Mouse (Mus musculus): ENCODE data around the gene Eif4g1. TPM values are rescaled to one million over a fixed set of nuclear protein-coding genes. Genes with fewer than 3 reads are reported as not detected.

Eif4g1 gene
- polyA plus RNA-seq, 1 experiment from 2014 or later = 226 TPM

GRCm38 (mm10) chr16:20725750-20726149, 57.6 kb downstream of the Eif4g1 start:
- Histone ChIP-seq H3K27ac (no peak overlapping the region), H3K36me3 (peaks cover 17% of the 10 kb centered on the region), H3K27me3 (ENCODE audit: insufficient read depth, poor library complexity, severe bottlenecking) (peaks cover 18% of the 10 kb centered on the region), H3K4me3 (no peak overlapping the region), H3K4me1 (peaks cover 8% of the 10 kb centered on the region; the same call in 1 of the 2 replicates), H3K9me3 (no peaks in the 10 kb centered on the region)
- WGBS = 72% methylated on average over 4 of the region's 4 CpGs
- no peak for DNase-seq (ENCODE audit: low spot score)

DNA sequence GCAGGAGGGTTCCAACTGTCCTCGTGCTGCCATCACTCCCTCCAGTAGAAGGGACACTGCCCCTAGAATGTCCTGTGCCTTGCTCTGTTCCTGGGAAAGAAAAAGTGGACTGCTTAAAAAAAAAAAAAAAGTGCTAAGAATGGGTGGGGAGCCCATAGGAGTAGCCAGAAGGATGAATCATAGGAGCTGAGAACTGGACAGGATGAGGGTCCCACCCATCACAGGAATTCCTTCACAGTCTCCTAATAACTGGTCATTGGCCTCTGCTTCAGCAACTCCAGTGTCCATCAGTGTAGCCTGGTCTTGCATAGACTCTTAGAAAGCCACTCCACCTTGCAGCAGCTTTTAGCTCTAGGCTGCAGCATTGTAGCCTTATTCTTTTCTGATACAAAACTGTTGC, 58.3 kb downstream of the Eif4g1 start:
- no peak overlapping the region for H3K4me3 ChIP-seq
- H3K4me1 ChIP-seq = peaks cover 8% of the 10 kb centered on the region; the same call in 1 of the 2 replicates
- no peak for DNase-seq (ENCODE audit: low spot score)
- peaks cover 11% of the 10 kb centered on the region for H3K36me3 ChIP-seq
- H3K27me3 ChIP-seq (ENCODE audit: insufficient read depth, poor library complexity, severe bottlenecking) = peaks cover 20% of the 10 kb centered on the region
- no peaks in the 10 kb centered on the region for H3K9me3 ChIP-seq
- 67% methylated on average over 1 of the region's 1 CpGs for WGBS
- no peak overlapping the region for H3K27ac ChIP-seq

DNA sequence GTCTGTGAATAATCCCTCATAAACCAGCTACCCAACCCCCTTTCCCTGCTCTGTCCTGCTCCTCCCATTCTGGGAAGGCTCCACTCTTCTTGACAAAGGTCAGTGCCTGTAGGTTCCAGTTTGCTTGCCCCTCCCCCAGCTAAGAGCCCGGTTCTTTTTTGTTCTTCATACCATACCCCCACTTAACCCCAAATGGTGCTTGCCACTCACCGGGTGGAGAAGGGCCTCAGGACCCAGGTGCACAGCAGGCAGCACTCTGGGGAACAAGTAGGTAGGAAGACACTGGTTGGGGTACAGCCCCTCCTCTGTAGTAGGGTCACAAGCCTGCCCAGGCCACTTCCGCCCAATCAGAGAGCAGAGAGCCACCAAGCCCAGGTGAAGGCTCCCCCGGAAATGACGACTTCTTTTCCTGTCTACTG, 62.2 kb downstream of the Eif4g1 start:
- WGBS = 25% methylated on average over 5 of the region's 5 CpGs
- H3K9me3 ChIP-seq = no peaks in the 10 kb centered on the region
- peaks cover 56% of the 10 kb centered on the region for H3K27me3 ChIP-seq (ENCODE audit: insufficient read depth, poor library complexity, severe bottlenecking)
- no peak overlapping the region for H3K4me3 ChIP-seq
- peaks cover 37% of the 10 kb centered on the region for H3K4me1 ChIP-seq
- H3K27ac ChIP-seq = no peak overlapping the region
- no peak for DNase-seq (ENCODE audit: low spot score)
- H3K36me3 ChIP-seq = no peaks in the 10 kb centered on the region

DNA sequence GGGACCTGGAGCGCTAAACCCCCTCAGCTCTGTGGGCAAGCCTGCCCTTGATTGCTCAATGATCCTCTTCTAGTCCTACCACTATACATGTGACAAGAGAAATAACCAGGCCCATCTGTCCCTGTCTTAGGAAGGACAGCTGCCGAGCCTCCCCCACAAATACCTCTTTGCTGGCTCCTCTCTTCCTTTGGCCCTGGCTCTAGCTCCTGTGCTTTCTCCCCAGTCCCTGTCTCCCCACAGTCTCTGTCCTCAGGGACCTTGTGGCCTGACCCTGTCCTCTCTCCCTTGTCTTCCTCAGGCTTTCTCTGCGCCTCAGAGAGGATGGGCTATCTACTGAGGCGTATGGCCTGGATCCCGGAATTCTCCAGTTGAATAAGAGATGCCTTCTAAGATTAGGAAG, 63.6 kb downstream of the Eif4g1 start:
- no peaks in the 10 kb centered on the region for H3K9me3 ChIP-seq
- DNase-seq (ENCODE audit: low spot score) = no peak
- peaks cover 63% of the 10 kb centered on the region for H3K27me3 ChIP-seq (ENCODE audit: insufficient read depth, poor library complexity, severe bottlenecking)
- peaks cover 37% of the 10 kb centered on the region for H3K4me1 ChIP-seq
- H3K36me3 ChIP-seq = no peaks in the 10 kb centered on the region
- H3K4me3 ChIP-seq = no peak overlapping the region
- WGBS = 58% methylated on average over 5 of the region's 5 CpGs
- no peak overlapping the region for H3K27ac ChIP-seq

DNA sequence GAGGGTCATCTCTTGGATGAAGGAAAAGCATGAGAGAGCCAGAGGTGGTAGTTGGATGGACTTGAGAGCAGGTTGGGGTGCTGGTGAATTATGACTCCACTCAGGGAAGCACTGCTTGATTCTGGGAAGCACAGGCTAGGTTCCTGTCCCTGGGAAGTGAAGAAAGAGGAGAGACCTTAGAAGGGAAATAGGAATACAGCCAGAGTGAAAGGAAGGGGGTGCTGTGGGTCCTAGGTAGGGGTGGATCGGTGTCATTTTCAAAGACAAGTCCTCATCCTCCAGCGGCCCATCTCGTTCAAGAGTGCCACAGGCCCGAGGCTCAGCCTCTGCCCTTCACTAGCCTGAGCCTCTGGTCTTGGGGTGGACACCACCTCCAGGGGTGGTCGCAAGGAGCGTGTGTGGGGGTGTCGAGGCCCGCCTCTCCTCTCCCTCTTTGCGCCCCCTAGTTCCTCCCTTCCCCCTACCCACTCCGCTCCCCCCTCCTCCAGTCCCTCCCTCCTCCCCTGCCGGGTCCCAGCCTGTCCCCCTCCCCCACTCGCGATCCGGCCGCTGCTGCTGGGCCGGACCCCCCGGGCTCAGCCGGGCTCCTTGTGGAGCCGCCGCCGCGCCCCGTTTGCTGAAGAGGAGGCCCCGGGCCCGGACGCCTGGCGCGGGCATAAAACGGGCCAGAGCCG, 64.3 kb downstream of the Eif4g1 start:
- Histone ChIP-seq H3K9me3 (no peaks in the 10 kb centered on the region), H3K4me3 (peak overlapping the region; percentile 69), H3K27ac (peak overlapping the region; percentile 81), H3K4me1 (peaks cover 37% of the 10 kb centered on the region), H3K36me3 (no peaks in the 10 kb centered on the region), H3K27me3 (ENCODE audit: insufficient read depth, poor library complexity, severe bottlenecking) (peaks cover 70% of the 10 kb centered on the region)
- no peak for DNase-seq (ENCODE audit: low spot score)
- 1% methylated on average over 30 of the region's 30 CpGs for WGBS

DNA sequence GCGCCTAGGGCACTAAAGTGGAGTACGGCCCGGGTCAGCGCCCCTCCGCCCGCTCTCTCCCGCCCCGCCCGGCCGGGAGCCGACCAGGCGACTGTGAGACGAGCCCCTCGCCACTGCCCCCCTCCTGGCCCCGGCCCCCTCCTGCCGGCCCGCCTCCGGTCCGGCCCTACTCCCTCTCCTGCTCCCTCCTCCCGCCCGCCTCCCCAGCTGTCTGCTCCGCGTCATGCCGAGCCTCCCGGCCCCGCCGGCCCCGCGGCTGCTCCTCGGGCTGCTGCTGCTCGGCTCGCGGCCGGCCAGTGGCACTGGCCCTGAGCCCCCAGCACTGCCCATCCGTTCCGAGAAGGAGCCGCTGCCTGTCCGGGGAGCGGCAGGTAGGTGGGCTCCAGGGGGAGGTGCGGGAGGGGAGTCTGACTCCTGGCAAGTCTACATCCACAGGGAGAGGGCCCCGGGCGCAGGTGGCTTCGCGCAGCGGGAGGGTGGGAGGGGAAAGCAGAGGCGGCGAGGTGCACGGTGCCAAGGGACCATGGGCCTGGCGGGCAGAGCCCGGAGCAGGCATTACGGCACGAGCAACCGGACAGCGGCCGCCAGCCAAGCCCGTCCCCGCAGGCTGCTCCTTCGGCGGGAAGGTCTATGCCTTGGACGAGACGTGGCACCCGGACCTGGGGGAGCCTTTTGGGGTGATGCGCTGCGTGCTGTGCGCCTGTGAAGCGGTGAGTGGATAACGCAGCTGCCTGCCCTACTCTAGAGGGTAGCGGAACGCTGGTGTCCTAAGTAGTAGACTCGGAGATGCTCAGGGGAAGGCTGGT, 65.0 kb downstream of the Eif4g1 start, which contains the start of gene Chrd:
Chrd (plus strand) TSS at position 203 of the 806 bp plus-strand sequence.
- H3K27ac ChIP-seq = peak within 1 kb of the TSS; percentile 81
- under 1% methylated on average over 58 of the region's 70 CpGs for WGBS
- H3K4me3 ChIP-seq = peak within 1 kb of the TSS; percentile 69

DNA sequence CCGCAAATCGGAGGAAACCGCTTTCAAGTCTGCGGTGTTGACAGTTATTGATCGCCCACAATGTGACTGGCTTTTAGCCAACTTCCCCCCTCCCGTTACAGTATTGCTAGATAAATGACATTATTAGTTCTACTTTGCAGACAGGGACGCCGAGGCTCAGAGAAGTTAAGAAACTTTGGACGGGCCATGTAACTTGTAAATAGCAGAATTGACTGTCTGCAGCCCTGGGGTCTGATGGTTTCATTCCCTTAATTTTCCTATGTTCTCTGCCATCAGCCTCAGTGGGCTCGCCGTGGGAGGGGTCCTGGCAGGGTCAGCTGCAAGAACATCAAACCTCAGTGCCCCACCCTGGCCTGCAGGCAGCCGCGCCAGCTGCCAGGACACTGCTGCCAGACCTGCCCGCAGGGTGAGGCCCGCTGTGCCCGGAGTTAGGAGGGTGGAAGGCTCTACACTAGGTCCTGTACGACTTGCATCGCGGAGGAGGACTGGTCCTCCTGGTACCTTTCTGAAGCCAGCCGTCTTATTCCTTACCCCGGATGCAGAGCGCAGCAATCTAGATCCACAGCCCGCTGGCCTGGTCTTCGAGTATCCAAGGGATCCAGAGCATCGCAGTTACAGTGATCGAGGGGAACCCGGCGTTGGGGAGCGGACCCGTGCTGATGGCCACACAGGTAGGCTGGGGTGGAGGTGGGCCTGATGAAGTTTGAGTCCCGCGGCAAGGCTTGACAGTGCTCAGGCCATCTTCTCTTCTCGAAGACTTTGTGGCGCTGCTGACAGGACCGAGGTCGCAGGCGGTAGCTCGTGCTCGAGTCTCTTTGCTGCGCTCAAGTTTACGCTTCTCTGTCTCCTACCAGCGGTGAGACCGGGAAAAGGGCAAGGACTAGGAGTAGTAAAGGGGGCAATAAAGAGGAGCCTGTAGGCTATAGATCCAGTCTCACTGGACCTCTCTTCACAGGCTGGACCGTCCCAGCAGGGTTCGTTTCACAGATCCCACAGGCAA, 65.9 kb downstream of the Eif4g1 start, which contains the start of gene Thpo:
Thpo (minus strand) TSS at position 781 of the 1,000 bp plus-strand sequence.
- no peak for DNase-seq (ENCODE audit: low spot score)
- WGBS = 3% methylated on average over 45 of the region's 45 CpGs
- peaks cover 37% of the 10 kb centered on the region for H3K4me1 ChIP-seq
- H3K4me3 ChIP-seq = peak within 1 kb of the TSS; percentile 69
- no peaks in the 10 kb centered on the region for H3K9me3 ChIP-seq
- no peaks in the 10 kb centered on the region for H3K36me3 ChIP-seq
- H3K27me3 ChIP-seq (ENCODE audit: insufficient read depth, poor library complexity, severe bottlenecking) = peaks cover 82% of the 10 kb centered on the region
- peak within 1 kb of the TSS; percentile 81 for H3K27ac ChIP-seq

More for the DNA sequence above, 65.0 kb downstream of the Eif4g1 start, which contains the start of gene Chrd:
- Histone ChIP-seq H3K4me1 (peaks cover 37% of the 10 kb centered on the region), H3K27me3 (ENCODE audit: insufficient read depth, poor library complexity, severe bottlenecking) (peaks cover 77% of the 10 kb centered on the region), H3K36me3 (no peaks in the 10 kb centered on the region), H3K9me3 (no peaks in the 10 kb centered on the region)
- no peak for DNase-seq (ENCODE audit: low spot score)

DNA sequence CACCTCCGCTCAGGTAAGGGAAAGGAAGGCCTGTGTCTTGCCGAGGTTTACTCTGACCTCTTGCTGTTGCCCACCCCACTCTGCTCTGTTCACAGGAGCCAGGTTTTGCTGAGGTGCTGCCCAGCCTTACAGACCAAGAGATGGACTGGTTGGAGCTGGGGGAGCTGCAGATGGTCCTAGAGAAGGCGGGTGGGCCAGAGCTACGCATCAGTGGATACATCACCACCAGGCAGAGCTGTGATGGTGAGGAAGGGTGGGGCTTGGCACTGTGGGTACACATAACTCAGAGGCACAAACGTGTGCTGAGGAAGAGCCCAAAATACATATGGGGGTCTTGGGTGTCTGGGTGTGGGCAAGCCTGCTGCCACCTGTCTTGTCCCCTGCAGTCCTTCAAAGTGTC, 67.5 kb downstream of the Eif4g1 start:
- H3K27me3 ChIP-seq (ENCODE audit: insufficient read depth, poor library complexity, severe bottlenecking) = peaks cover 73% of the 10 kb centered on the region
- no peak for DNase-seq (ENCODE audit: low spot score)
- H3K4me1 ChIP-seq = peaks cover 29% of the 10 kb centered on the region
- no peak overlapping the region for H3K27ac ChIP-seq
- H3K36me3 ChIP-seq = no peaks in the 10 kb centered on the region
- H3K9me3 ChIP-seq = no peaks in the 10 kb centered on the region
- 69% methylated on average over 5 of the region's 5 CpGs for WGBS
- no peak overlapping the region for H3K4me3 ChIP-seq

- Histone ChIP-seq H3K27me3 (ENCODE audit: insufficient read depth, poor library complexity, severe bottlenecking) (peaks cover 72% of the 10 kb centered on the region), H3K4me3 (no peak overlapping the region), H3K4me1 (peaks cover 29% of the 10 kb centered on the region), H3K36me3 (no peaks in the 10 kb centered on the region), H3K27ac (no peak overlapping the region), H3K9me3 (no peaks in the 10 kb centered on the region)
- WGBS = 84% methylated on average over 7 of the region's 7 CpGs
- no peak for DNase-seq (ENCODE audit: low spot score)
Observed at GRCm38 (mm10) chr16:20736168-20736567, 68.1 kb downstream of the Eif4g1 start.

GRCm38 (mm10) chr16:20736823-20737222, 68.7 kb downstream of the Eif4g1 start:
- Histone ChIP-seq H3K27me3 (ENCODE audit: insufficient read depth, poor library complexity, severe bottlenecking) (peaks cover 66% of the 10 kb centered on the region), H3K27ac (no peak overlapping the region), H3K4me1 (peaks cover 26% of the 10 kb centered on the region), H3K9me3 (no peaks in the 10 kb centered on the region), H3K36me3 (no peaks in the 10 kb centered on the region), H3K4me3 (no peak overlapping the region)
- 79% methylated on average over 5 of the region's 5 CpGs for WGBS
- no peak for DNase-seq (ENCODE audit: low spot score)

DNA sequence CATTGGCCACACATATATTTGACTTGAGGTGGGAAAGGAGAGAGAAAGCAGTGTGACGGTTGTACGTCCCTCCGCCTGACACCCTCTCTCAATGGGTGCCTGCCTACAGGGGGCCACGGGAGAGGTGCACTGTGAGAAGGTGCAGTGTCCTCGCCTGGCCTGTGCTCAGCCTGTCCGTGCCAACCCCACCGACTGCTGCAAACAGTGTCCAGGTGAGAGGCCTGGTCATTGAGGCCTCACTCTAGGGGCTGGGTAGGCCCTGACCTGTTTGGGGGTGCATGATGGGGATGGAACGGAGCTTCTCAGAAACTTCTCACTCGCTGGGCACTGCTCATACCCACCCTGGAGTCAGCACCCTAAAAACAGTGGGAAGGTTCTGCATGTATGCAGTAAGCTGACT, 71.7 kb downstream of the Eif4g1 start:
- Histone ChIP-seq H3K4me3 (no peak overlapping the region), H3K27me3 (ENCODE audit: insufficient read depth, poor library complexity, severe bottlenecking) (peaks cover 38% of the 10 kb centered on the region), H3K27ac (no peak overlapping the region), H3K4me1 (no peaks in the 10 kb centered on the region), H3K36me3 (no peaks in the 10 kb centered on the region), H3K9me3 (no peaks in the 10 kb centered on the region)
- peak; percentile 64 for DNase-seq (ENCODE audit: low spot score)
- WGBS = 81% methylated on average over 9 of the region's 9 CpGs

Data from heart, embryonic 10.5 days (tissue).